Mouse (Mus musculus): ENCODE data around the gene Orai1.

GRCm38 (mm10) chr5:123076419-123077281, 61.8 kb downstream of the Orai1 start:
- TF ChIP-seq CTCF (IDR thresholded peaks at IDR 0.05; ENCODE audit: control insufficient read depth, insufficient read depth, insufficient read length) (no peak), USF1 (IDR thresholded peaks at IDR 0.05; ENCODE audit: low read depth) (no peak), MAX (IDR thresholded peaks at IDR 0.05) (no peak), MYOD1 (IDR thresholded peaks at IDR 0.05; ENCODE audit: control insufficient read depth, insufficient read length, low read depth) (no peak), FOSL1 (IDR thresholded peaks at IDR 0.05; ENCODE audit: insufficient read depth, low read length, poor library complexity, severe bottlenecking) (no peak), MYOG (IDR thresholded peaks at IDR 0.05; ENCODE audit: control insufficient read depth, extremely low read depth, insufficient read length) (no peak), CEBPB (IDR thresholded peaks at IDR 0.05; ENCODE audit: low read depth) (no peak)

Measured in C2C12 (cell line).